Mouse (Mus musculus) bone marrow macrophage, adult 2 months (primary cell): Measurements from ENCODE around the gene Atg2b.

Experiments used
- CTCF ChIP-seq: IDR thresholded peaks from 2 replicates; pipeline ENCODE4 v1.5.1; 2012; ENCODE audit warnings: low read depth, mild to moderate bottlenecking, low read length, moderate library complexity
- POLR2A ChIP-seq: IDR thresholded peaks from 2 replicates; pipeline ENCODE4 v1.6.1; 2012; ENCODE audit warnings: mild to moderate bottlenecking, low read depth, low read length, borderline replicate concordance

DNA sequence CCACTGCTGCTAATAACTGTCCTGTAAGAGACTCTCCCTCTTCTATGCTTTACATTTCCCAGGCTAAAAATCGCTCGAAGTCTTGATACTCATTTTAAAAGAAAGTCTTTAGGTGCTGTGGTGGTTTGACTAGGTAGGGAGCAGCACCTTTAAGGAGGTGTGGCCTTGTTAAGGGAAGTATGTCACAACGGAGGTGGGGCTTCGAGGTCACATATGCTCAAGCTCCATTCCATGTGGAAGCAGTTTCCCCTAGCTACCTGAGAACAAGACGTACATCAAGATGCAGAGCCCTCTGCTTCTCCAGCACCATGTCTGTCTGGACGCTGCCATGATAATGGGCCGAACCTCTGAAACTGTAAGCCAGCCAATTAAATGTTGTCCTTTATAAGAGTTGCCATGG is 6.8 kb downstream of the Atg2b start:
- no peak for TF ChIP-seq POLR2A
- TF ChIP-seq CTCF, result no peak
